Mouse (Mus musculus) lung, postnatal 10 days (tissue): Measurements from ENCODE around the gene Taf4.

Experiments
- DNase-seq: peaks from one replicate; pipeline ENCODE4 v3.0.0; 2021

Taf4 gene

GRCm38 (mm10) chr2:179980616-179981015, 4.2 kb upstream of the Taf4 start:
- no peak for DNase-seq

GRCm38 (mm10) chr2:179979836-179980235, 3.4 kb upstream of the Taf4 start:
- DNase-seq = peak; percentile 32

- no peak for DNase-seq
Measured at GRCm38 (mm10) chr2:179978250-179978649, 1.8 kb upstream of the Taf4 start.

- no peak for DNase-seq
Measured at GRCm38 (mm10) chr2:179977344-179978025, 1.0 kb upstream of the Taf4 start.

- DNase-seq = no peak
Measured at GRCm38 (mm10) chr2:179976295-179976627, 185 bp downstream of the Taf4 start.

- DNase-seq = peak; percentile 29
Measured at GRCm38 (mm10) chr2:179975851-179976250, 595 bp downstream of the Taf4 start.

GRCm38 (mm10) chr2:179974651-179975471, 1.6 kb downstream of the Taf4 start:
- peak; percentile 43 for DNase-seq

GRCm38 (mm10) chr2:179973871-179974628, 2.4 kb downstream of the Taf4 start:
- peak; percentile 11 for DNase-seq

- no peak for DNase-seq
Measured at GRCm38 (mm10) chr2:179972406-179972805, 4.0 kb downstream of the Taf4 start.

- no peak for DNase-seq
Measured at GRCm38 (mm10) chr2:179971891-179972290, 4.6 kb downstream of the Taf4 start.

GRCm38 (mm10) chr2:179969137-179969536, 7.3 kb downstream of the Taf4 start:
- DNase-seq = no peak

GRCm38 (mm10) chr2:179967633-179968032, 8.8 kb downstream of the Taf4 start:
- no peak for DNase-seq

GRCm38 (mm10) chr2:179961420-179961819, 15.0 kb downstream of the Taf4 start:
- DNase-seq = no peak

- no peak for DNase-seq
Measured at GRCm38 (mm10) chr2:179960327-179960726, 16.1 kb downstream of the Taf4 start.

- DNase-seq = no peak
Measured at GRCm38 (mm10) chr2:179959391-179959790, 17.1 kb downstream of the Taf4 start.

GRCm38 (mm10) chr2:179951542-179952524, 24.6 kb downstream of the Taf4 start:
- DNase-seq = no peak

- DNase-seq = no peak
Measured at GRCm38 (mm10) chr2:179948820-179949219, 27.6 kb downstream of the Taf4 start.

- no peak for DNase-seq
Measured at GRCm38 (mm10) chr2:179947607-179948006, 28.8 kb downstream of the Taf4 start.

- DNase-seq = no peak
Measured at GRCm38 (mm10) chr2:179946496-179946895, 29.9 kb downstream of the Taf4 start.

- DNase-seq = no peak
Measured at GRCm38 (mm10) chr2:179945051-179945450, 31.4 kb downstream of the Taf4 start.

- no peak for DNase-seq
Measured at GRCm38 (mm10) chr2:179941696-179942095, 34.8 kb downstream of the Taf4 start.

GRCm38 (mm10) chr2:179937091-179937490, 39.4 kb downstream of the Taf4 start:
- no peak for DNase-seq
